Mouse (Mus musculus): ENCODE results near the gene Olfr1307. TPM values are rescaled to one million over a fixed set of nuclear protein-coding genes. Genes with fewer than 3 reads are reported as not detected.

The Olfr1307 gene
- 0.01 TPM in 1 of 2 replicates, not detected in the other for polyA plus RNA-seq (2015; fragmentation: Nextera tagmentation; extraction: Ambion mirVana)

DNA sequence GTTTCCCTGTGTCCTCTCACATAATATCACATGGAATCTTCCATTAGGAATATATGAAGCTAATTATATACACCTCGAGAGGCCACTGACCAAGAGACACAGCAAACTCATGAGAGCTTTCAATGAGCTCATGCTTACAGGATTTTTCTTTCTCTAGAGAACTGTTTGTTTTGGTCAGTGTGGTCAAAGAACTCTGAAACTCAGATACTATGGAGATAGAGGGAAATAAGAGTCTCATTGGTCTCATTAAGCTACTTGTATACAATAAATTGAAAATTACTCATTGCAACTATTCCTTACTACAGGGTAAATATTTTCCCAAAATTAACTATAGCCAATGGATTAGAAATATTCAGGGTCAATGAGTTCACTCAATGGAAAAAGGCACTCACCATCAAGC lies at the start of gene Olfr1307:
Gene Olfr1307 (minus strand): TSS at position 101 of the 400 bp plus-strand sequence.
- no peaks in the 10 kb centered on the region for H3K27me3 ChIP-seq
- no peaks in the 10 kb centered on the region for H3K9me3 ChIP-seq
- no peaks in the 10 kb centered on the region for H3K4me1 ChIP-seq (replicated peaks)
- no peaks in the 10 kb centered on the region for H3K36me3 ChIP-seq
- no peak for ATAC-seq (ENCODE audit: low read depth)
- no peak within 1 kb of the TSS for H3K4me2 ChIP-seq
- 78% methylated on average over 1 of the region's 1 CpGs for WGBS
- H3K27ac ChIP-seq (replicated peaks), result no peak within 1 kb of the TSS
- H3K9ac ChIP-seq, result no peak within 1 kb of the TSS
- H3K4me3 ChIP-seq, result no peak within 1 kb of the TSS

- ATAC-seq (ENCODE audit: low read depth), result no peak
- H3K4me1 ChIP-seq (replicated peaks), result no peaks in the 10 kb centered on the region
- H3K4me2 ChIP-seq, result no peak within 1 kb of the TSS
- H3K27ac ChIP-seq (replicated peaks), result no peak within 1 kb of the TSS
- H3K27me3 ChIP-seq, result no peaks in the 10 kb centered on the region
- H3K9ac ChIP-seq, result no peak within 1 kb of the TSS
- WGBS, result 63% methylated on average over 1 of the region's 1 CpGs
- H3K9me3 ChIP-seq, result no peaks in the 10 kb centered on the region
- H3K36me3 ChIP-seq, result no peaks in the 10 kb centered on the region
- H3K4me3 ChIP-seq, result no peak within 1 kb of the TSS
Measured at GRCm38 (mm10) chr2:111990181-111990580, 40.9 kb upstream of the Olfr1307 start, which contains the start of gene Olfr1309. Olfr1309 (minus strand) TSS chr2:111990281.

- Histone ChIP-seq H3K36me3 (no peaks in the 10 kb centered on the region), H3K9me3 (no peaks in the 10 kb centered on the region), H3K4me3 (no peak within 1 kb of the TSS), H3K9ac (no peak within 1 kb of the TSS), H3K27me3 (no peaks in the 10 kb centered on the region), H3K4me1 (replicated peaks) (no peaks in the 10 kb centered on the region), H3K27ac (replicated peaks) (no peak within 1 kb of the TSS), H3K4me2 (no peak within 1 kb of the TSS)
- WGBS, result 66% methylated on average over 1 of the region's 1 CpGs
- no peak for ATAC-seq (ENCODE audit: low read depth)
Measured at GRCm38 (mm10) chr2:111964844-111965243, 15.6 kb upstream of the Olfr1307 start, which contains the start of gene Olfr1308. Olfr1308 (minus strand) TSS chr2:111964944.

DNA sequence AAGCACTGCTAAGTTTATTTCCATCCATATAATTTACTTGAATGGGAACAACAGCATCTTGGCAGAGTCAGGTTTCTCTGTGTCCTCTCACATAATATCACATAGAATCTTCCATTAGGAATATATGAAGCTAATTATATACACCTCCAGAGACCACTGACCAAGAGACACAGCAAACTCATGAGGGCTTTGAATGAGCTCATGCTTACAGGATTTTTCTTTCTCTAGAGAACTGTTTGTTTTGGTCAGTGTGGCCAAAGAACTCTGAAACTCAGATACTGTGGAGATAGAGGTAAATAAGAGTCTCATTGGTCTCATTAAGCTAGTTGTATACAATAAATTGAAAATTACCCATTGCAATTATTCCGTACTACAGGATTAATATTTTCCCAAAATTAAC lies 33.1 kb downstream of the Olfr1307 start, which contains the start of gene Olfr1306:
Gene Olfr1306 (minus strand): TSS at position 101 of the 400 bp plus-strand sequence.
- Histone ChIP-seq H3K27ac (replicated peaks) (no peak within 1 kb of the TSS), H3K9ac (no peak within 1 kb of the TSS), H3K36me3 (no peaks in the 10 kb centered on the region), H3K4me1 (replicated peaks) (no peaks in the 10 kb centered on the region), H3K4me3 (no peak within 1 kb of the TSS), H3K27me3 (no peaks in the 10 kb centered on the region), H3K4me2 (no peak within 1 kb of the TSS), H3K9me3 (peaks cover 7% of the 10 kb centered on the region; the same call in 1 of the 2 replicates)
- ATAC-seq (ENCODE audit: low read depth), result no peak
- WGBS, result 91% methylated on average over 1 of the region's 1 CpGs

Other genes with a start within 250 kb of the Olfr1307 start
- gene Olfr1301, start 198.4 kb downstream of the Olfr1307 start, polyA plus RNA-seq (2015; fragmentation: Nextera tagmentation; extraction: Ambion mirVana), result not detected in 2 replicates
- gene Olfr1302, start 172.0 kb downstream of the Olfr1307 start, polyA plus RNA-seq (2015; fragmentation: Nextera tagmentation; extraction: Ambion mirVana), result not detected in 2 replicates
- gene Olfr1303, start 129.1 kb downstream of the Olfr1307 start, polyA plus RNA-seq (2015; fragmentation: Nextera tagmentation; extraction: Ambion mirVana), result not detected in 2 replicates
- not detected in 2 replicates for gene Olfr1305, start 72.3 kb downstream of the Olfr1307 start, polyA plus RNA-seq (2015; fragmentation: Nextera tagmentation; extraction: Ambion mirVana)
- gene Olfr1306, start 33.2 kb downstream of the Olfr1307 start, polyA plus RNA-seq (2015; fragmentation: Nextera tagmentation; extraction: Ambion mirVana), result not detected in 2 replicates
- not detected in 2 replicates for gene Olfr1308, start 15.5 kb upstream of the Olfr1307 start, polyA plus RNA-seq (2015; fragmentation: Nextera tagmentation; extraction: Ambion mirVana)
- gene Olfr1309, start 40.8 kb upstream of the Olfr1307 start, polyA plus RNA-seq (2015; fragmentation: Nextera tagmentation; extraction: Ambion mirVana), result not detected in 2 replicates
- not detected in 2 replicates for gene Olfr1310, start 63.3 kb upstream of the Olfr1307 start, polyA plus RNA-seq (2015; fragmentation: Nextera tagmentation; extraction: Ambion mirVana)
- gene Olfr1311, start 75.0 kb upstream of the Olfr1307 start, polyA plus RNA-seq (2015; fragmentation: Nextera tagmentation; extraction: Ambion mirVana), result not detected in 2 replicates
- not detected in 2 replicates for gene Olfr1312, start 100.8 kb upstream of the Olfr1307 start, polyA plus RNA-seq (2015; fragmentation: Nextera tagmentation; extraction: Ambion mirVana)
- gene Olfr1313, start 128.4 kb upstream of the Olfr1307 start, polyA plus RNA-seq (2015; fragmentation: Nextera tagmentation; extraction: Ambion mirVana), result not detected in 2 replicates
- not detected in 2 replicates for gene Olfr1314, start 147.3 kb upstream of the Olfr1307 start, polyA plus RNA-seq (2015; fragmentation: Nextera tagmentation; extraction: Ambion mirVana)
- not detected in 2 replicates for gene Olfr1315-ps1, start 166.0 kb upstream of the Olfr1307 start, polyA plus RNA-seq (2015; fragmentation: Nextera tagmentation; extraction: Ambion mirVana)
- not detected in 2 replicates for gene Olfr1316, start 185.5 kb upstream of the Olfr1307 start, polyA plus RNA-seq (2015; fragmentation: Nextera tagmentation; extraction: Ambion mirVana)
- gene Olfr1317, start 190.9 kb upstream of the Olfr1307 start, polyA plus RNA-seq (2015; fragmentation: Nextera tagmentation; extraction: Ambion mirVana), result not detected in 2 replicates
- gene Olfr1318, start 204.8 kb upstream of the Olfr1307 start, polyA plus RNA-seq (2015; fragmentation: Nextera tagmentation; extraction: Ambion mirVana), result 0.06 TPM in 1 of 2 replicates, not detected in the other

Measured in neural tube, embryonic 13.5 days (tissue).